Mouse (Mus musculus) effector memory CD4-positive, alpha-beta T cell, adult 5 months (primary cell): ENCODE measurements around the gene Gsk3b. TPM values are rescaled to one million over a fixed set of nuclear protein-coding genes. Genes with fewer than 3 reads are reported as not detected.

Experiments
- polyA plus RNA-seq: library from polyadenylated mRNA; unstranded; fragments of 100-300 nt; shearing (Covaris generic); gene quantifications from one replicate; pipeline ENCODE4 v1.2.1, GENCODE M21; 2017

Gsk3b gene
- 84.0 TPM for polyA plus RNA-seq

GRCm38 (mm10) chr16:38088629-38089446 is at the start of gene Gsk3b:
TSS of gene Gsk3b (plus strand) at chr16:38089001.

GRCm38 (mm10) chr16:38294685-38295348 is 206.0 kb downstream of the Gsk3b start, which contains the start of gene Nr1i2:
TSS of gene Nr1i2 (minus strand) at chr16:38294824.

Other genes with a start within 250 kb of the Gsk3b start
- not detected for gene Gm36028, start 227.9 kb upstream of the Gsk3b start, polyA plus RNA-seq
- gene Lrrc58, start 220.6 kb upstream of the Gsk3b start, polyA plus RNA-seq, result 22.3 TPM
- gene Gpr156, start 172.5 kb upstream of the Gsk3b start, polyA plus RNA-seq, result not detected
- not detected for gene Nr1i2, start 205.8 kb downstream of the Gsk3b start, polyA plus RNA-seq